Mouse (Mus musculus) kidney, postnatal 36 days (tissue): Measurements from ENCODE around the gene Hsd17b1.

Source experiments
- DNase-seq, 2 experiments: peaks; one replicate each; pipeline ENCODE4 v3.0.0; 2021 to 2022; ENCODE audit warnings: mixed read lengths in 2 of 2

The Hsd17b1 gene

GRCm38 (mm10) chr11:101078121-101078520 is at the start of gene Hsd17b1:
TSS of gene Hsd17b1 (plus strand) at chr11:101078411.
- DNase-seq, result no peak

- DNase-seq, result no peak
Observed at GRCm38 (mm10) chr11:101029320-101029719, 48.9 kb upstream of the Hsd17b1 start.

GRCm38 (mm10) chr11:101030136-101030807 is 47.9 kb upstream of the Hsd17b1 start:
- no peak for DNase-seq

GRCm38 (mm10) chr11:101030808-101031156 is 47.4 kb upstream of the Hsd17b1 start:
- no peak for DNase-seq

GRCm38 (mm10) chr11:101031470-101031869 is 46.7 kb upstream of the Hsd17b1 start:
- no peak for DNase-seq

- no peak for DNase-seq
Observed at GRCm38 (mm10) chr11:101033856-101034500, 44.2 kb upstream of the Hsd17b1 start.

- no peak for DNase-seq
Observed at GRCm38 (mm10) chr11:101034614-101035327, 43.4 kb upstream of the Hsd17b1 start.

GRCm38 (mm10) chr11:101035328-101035695 is 42.9 kb upstream of the Hsd17b1 start:
- no peak for DNase-seq

GRCm38 (mm10) chr11:101037795-101038194 is 40.4 kb upstream of the Hsd17b1 start:
- DNase-seq, result no peak

GRCm38 (mm10) chr11:101045826-101046225 is 32.4 kb upstream of the Hsd17b1 start:
- no peak for DNase-seq

GRCm38 (mm10) chr11:101046440-101046839 is 31.8 kb upstream of the Hsd17b1 start:
- no peak for DNase-seq

GRCm38 (mm10) chr11:101047502-101047901 is 30.7 kb upstream of the Hsd17b1 start:
- no peak for DNase-seq

- DNase-seq, result no peak
Observed at GRCm38 (mm10) chr11:101050359-101050758, 27.9 kb upstream of the Hsd17b1 start.

GRCm38 (mm10) chr11:101051051-101051493 is 27.1 kb upstream of the Hsd17b1 start:
- no peak for DNase-seq

GRCm38 (mm10) chr11:101051617-101052016 is 26.6 kb upstream of the Hsd17b1 start:
- no peak for DNase-seq

GRCm38 (mm10) chr11:101052751-101053473 is 25.3 kb upstream of the Hsd17b1 start:
- DNase-seq, result no peak

GRCm38 (mm10) chr11:101053974-101054373 is 24.2 kb upstream of the Hsd17b1 start:
- DNase-seq, result no peak

GRCm38 (mm10) chr11:101055418-101055817 is 22.8 kb upstream of the Hsd17b1 start:
- DNase-seq, result no peak

GRCm38 (mm10) chr11:101056885-101057284 is 21.3 kb upstream of the Hsd17b1 start:
- DNase-seq, result no peak

- peak; percentile 81 to 93 for DNase-seq
Observed at GRCm38 (mm10) chr11:101057860-101058259, 20.4 kb upstream of the Hsd17b1 start.

GRCm38 (mm10) chr11:101058726-101059125 is 19.5 kb upstream of the Hsd17b1 start:
- DNase-seq, result peak in 1 of 2 experiments; percentile 51

- DNase-seq, result no peak
Observed at GRCm38 (mm10) chr11:101059473-101059872, 18.7 kb upstream of the Hsd17b1 start.

GRCm38 (mm10) chr11:101060126-101060525 is 18.1 kb upstream of the Hsd17b1 start:
- DNase-seq, result peak; percentile 71 to 79
